Mouse (Mus musculus): ENCODE data around the gene Olfr775. TPM values are rescaled to one million over a fixed set of nuclear protein-coding genes. Genes with fewer than 3 reads are reported as not detected.

Gene Olfr775
- not detected in 2 replicates for polyA plus RNA-seq (2015; fragmentation: Nextera tagmentation; extraction: Ambion mirVana)

- no peaks in the 10 kb centered on the region for H3K9me3 ChIP-seq (ENCODE audit: control insufficient read depth, low read length)
- no peaks in the 10 kb centered on the region for H3K36me3 ChIP-seq (ENCODE audit: control insufficient read depth, insufficient read depth, low read length)
- no peak within 1 kb of the TSS for H3K4me2 ChIP-seq (replicated peaks; ENCODE audit: low read depth)
- H3K27me3 ChIP-seq (ENCODE audit: control insufficient read depth, insufficient read depth, low read length) = no peaks in the 10 kb centered on the region
- WGBS = 71% methylated on average over 3 of the region's 3 CpGs
- ATAC-seq (ENCODE audit: low FRiP score, low TSS enrichment) = no peak
- H3K27ac ChIP-seq (replicated peaks) = no peak within 1 kb of the TSS
- no peak for DNase-seq (ENCODE audit: low spot score)
- TF ChIP-seq CTCF (IDR thresholded peaks at IDR 0.05; ENCODE audit: low read depth) (no peak), EP300 (optimal IDR thresholded peaks at IDR 0.05) (no peak)
- H3K9ac ChIP-seq (ENCODE audit: low read length) = no peak within 1 kb of the TSS
- H3K4me3 ChIP-seq (ENCODE audit: low read depth, low read length) = no peak within 1 kb of the TSS
- no peaks in the 10 kb centered on the region for H3K4me1 ChIP-seq (replicated peaks; ENCODE audit: control insufficient read depth, insufficient read depth)
These were observed at the start of gene Olfr775 for GRCm38 (mm10) chr10:129248112-129248511. Gene Olfr775 (plus strand): TSS chr10:129248412.

DNA sequence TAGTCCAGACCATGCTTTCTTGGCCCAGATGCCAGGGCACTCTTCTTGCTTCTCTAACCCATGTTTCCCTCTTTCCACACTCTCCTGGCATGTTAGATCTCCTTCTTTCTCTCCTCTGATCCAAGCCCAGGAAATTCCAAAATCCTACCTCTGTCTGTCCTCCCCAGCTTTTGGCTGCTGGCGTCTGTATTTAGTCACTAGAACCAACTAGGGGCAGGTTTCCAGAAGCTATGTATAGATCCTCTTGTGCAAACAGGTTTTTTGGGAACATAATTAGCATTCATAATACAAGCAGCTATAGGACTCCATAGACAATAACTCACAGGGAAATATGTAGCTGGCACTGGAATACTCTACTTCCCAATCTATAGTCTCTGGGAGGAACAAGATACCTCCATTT, 17.5 kb upstream of the Olfr775 start:
- no peak overlapping the region for H3K27ac ChIP-seq (replicated peaks)
- 65% methylated on average over 1 of the region's 1 CpGs for WGBS
- no peak for ATAC-seq (ENCODE audit: low FRiP score, low TSS enrichment)
- no peak overlapping the region for H3K4me3 ChIP-seq (ENCODE audit: low read depth, low read length)
- no peaks in the 10 kb centered on the region for H3K27me3 ChIP-seq (ENCODE audit: control insufficient read depth, insufficient read depth, low read length)
- no peak overlapping the region for H3K4me2 ChIP-seq (replicated peaks; ENCODE audit: low read depth)
- H3K9ac ChIP-seq (ENCODE audit: low read length) = no peak overlapping the region
- TF ChIP-seq EP300 (optimal IDR thresholded peaks at IDR 0.05) (no peak), CTCF (IDR thresholded peaks at IDR 0.05; ENCODE audit: low read depth) (no peak)
- no peak for DNase-seq (ENCODE audit: low spot score)
- no peaks in the 10 kb centered on the region for H3K36me3 ChIP-seq (ENCODE audit: control insufficient read depth, insufficient read depth, low read length)
- no peaks in the 10 kb centered on the region for H3K9me3 ChIP-seq (ENCODE audit: control insufficient read depth, low read length)
- H3K4me1 ChIP-seq (replicated peaks; ENCODE audit: control insufficient read depth, insufficient read depth) = no peaks in the 10 kb centered on the region

GRCm38 (mm10) chr10:129235904-129236303, 12.3 kb upstream of the Olfr775 start, which contains the start of gene Olfr774:
Gene Olfr774 (plus strand): TSS chr10:129236204.
- Histone ChIP-seq H3K9ac (ENCODE audit: low read length) (no peak within 1 kb of the TSS), H3K27me3 (ENCODE audit: control insufficient read depth, insufficient read depth, low read length) (no peaks in the 10 kb centered on the region), H3K4me3 (ENCODE audit: low read depth, low read length) (no peak within 1 kb of the TSS), H3K4me2 (replicated peaks; ENCODE audit: low read depth) (no peak within 1 kb of the TSS), H3K27ac (replicated peaks) (no peak within 1 kb of the TSS), H3K9me3 (ENCODE audit: control insufficient read depth, low read length) (no peaks in the 10 kb centered on the region), H3K4me1 (replicated peaks; ENCODE audit: control insufficient read depth, insufficient read depth) (no peaks in the 10 kb centered on the region), H3K36me3 (ENCODE audit: control insufficient read depth, insufficient read depth, low read length) (no peaks in the 10 kb centered on the region)
- TF ChIP-seq CTCF (IDR thresholded peaks at IDR 0.05; ENCODE audit: low read depth) (no peak), EP300 (optimal IDR thresholded peaks at IDR 0.05) (no peak)
- ATAC-seq (ENCODE audit: low FRiP score, low TSS enrichment) (no peak), DNase-seq (ENCODE audit: low spot score) (no peak)
- 65% methylated on average over 2 of the region's 2 CpGs for WGBS

GRCm38 (mm10) chr10:129258827-129259226, 10.6 kb downstream of the Olfr775 start, which contains the start of gene Olfr776:
Gene Olfr776 (plus strand): TSS chr10:129259127.
- H3K4me2 ChIP-seq (replicated peaks; ENCODE audit: low read depth) = no peak within 1 kb of the TSS
- no peak within 1 kb of the TSS for H3K9ac ChIP-seq (ENCODE audit: low read length)
- DNase-seq (ENCODE audit: low spot score) = no peak
- no peak within 1 kb of the TSS for H3K4me3 ChIP-seq (ENCODE audit: low read depth, low read length)
- no peak for ATAC-seq (ENCODE audit: low FRiP score, low TSS enrichment)
- no peaks in the 10 kb centered on the region for H3K9me3 ChIP-seq (ENCODE audit: control insufficient read depth, low read length)
- TF ChIP-seq CTCF (IDR thresholded peaks at IDR 0.05; ENCODE audit: low read depth) (no peak), EP300 (optimal IDR thresholded peaks at IDR 0.05) (no peak)
- no peaks in the 10 kb centered on the region for H3K36me3 ChIP-seq (ENCODE audit: control insufficient read depth, insufficient read depth, low read length)
- H3K27me3 ChIP-seq (ENCODE audit: control insufficient read depth, insufficient read depth, low read length) = no peaks in the 10 kb centered on the region
- no peaks in the 10 kb centered on the region for H3K4me1 ChIP-seq (replicated peaks; ENCODE audit: control insufficient read depth, insufficient read depth)
- H3K27ac ChIP-seq (replicated peaks) = no peak within 1 kb of the TSS

DNA sequence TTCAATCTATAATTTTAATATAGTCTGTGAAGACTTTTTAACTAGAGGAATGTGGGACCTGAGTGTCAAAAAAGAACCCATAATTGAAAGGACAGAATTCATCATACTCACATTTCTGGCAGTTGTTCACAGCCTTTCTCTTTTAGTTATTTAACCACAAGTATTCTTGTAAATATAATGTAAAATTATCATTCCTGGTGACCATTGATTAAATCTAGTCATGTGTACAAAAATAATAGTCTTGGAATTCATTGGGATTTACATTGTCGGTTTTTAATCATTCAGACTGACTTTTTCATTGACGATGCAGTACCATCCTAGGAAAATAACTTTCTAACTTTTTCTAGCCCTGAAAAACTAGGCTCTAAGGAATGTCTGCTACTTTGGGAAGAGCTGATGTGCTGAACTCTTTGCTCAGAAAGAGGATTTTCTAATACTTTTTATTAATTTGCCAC, 22.9 kb downstream of the Olfr775 start, which contains the start of gene Olfr777:
Gene Olfr777, minus strand, starts transcription at position 405 of the 455 bp plus-strand sequence.
- Histone ChIP-seq H3K9me3 (ENCODE audit: control insufficient read depth, low read length) (no peaks in the 10 kb centered on the region), H3K4me1 (replicated peaks; ENCODE audit: control insufficient read depth, insufficient read depth) (no peaks in the 10 kb centered on the region), H3K27me3 (ENCODE audit: control insufficient read depth, insufficient read depth, low read length) (no peaks in the 10 kb centered on the region), H3K27ac (replicated peaks) (no peak within 1 kb of the TSS), H3K9ac (ENCODE audit: low read length) (no peak within 1 kb of the TSS), H3K36me3 (ENCODE audit: control insufficient read depth, insufficient read depth, low read length) (no peaks in the 10 kb centered on the region), H3K4me2 (replicated peaks; ENCODE audit: low read depth) (no peak within 1 kb of the TSS), H3K4me3 (ENCODE audit: low read depth, low read length) (no peak within 1 kb of the TSS)
- no peak for DNase-seq (ENCODE audit: low spot score)
- WGBS = 85% methylated on average over 2 of the region's 2 CpGs
- TF ChIP-seq EP300 (optimal IDR thresholded peaks at IDR 0.05) (no peak), CTCF (IDR thresholded peaks at IDR 0.05; ENCODE audit: low read depth) (no peak)
- no peak for ATAC-seq (ENCODE audit: low FRiP score, low TSS enrichment)

Other genes starting within 250 kb of the Olfr775 start
- not detected in 2 replicates for gene Olfr763, start 237.6 kb upstream of the Olfr775 start, polyA plus RNA-seq (2015; fragmentation: Nextera tagmentation; extraction: Ambion mirVana)
- gene Olfr764-ps1, start 208.5 kb upstream of the Olfr775 start, polyA plus RNA-seq (2015; fragmentation: Nextera tagmentation; extraction: Ambion mirVana) = not detected in 2 replicates
- not detected in 2 replicates for gene Olfr765, start 198.4 kb upstream of the Olfr775 start, polyA plus RNA-seq (2015; fragmentation: Nextera tagmentation; extraction: Ambion mirVana)
- not detected in 2 replicates for gene Olfr766-ps1, start 179.4 kb upstream of the Olfr775 start, polyA plus RNA-seq (2015; fragmentation: Nextera tagmentation; extraction: Ambion mirVana)
- gene Olfr767, start 165.5 kb upstream of the Olfr775 start, polyA plus RNA-seq (2015; fragmentation: Nextera tagmentation; extraction: Ambion mirVana) = not detected in 2 replicates
- gene Olfr768, start 149.0 kb upstream of the Olfr775 start, polyA plus RNA-seq (2015; fragmentation: Nextera tagmentation; extraction: Ambion mirVana) = not detected in 2 replicates
- gene Olfr769, start 130.6 kb upstream of the Olfr775 start, polyA plus RNA-seq (2015; fragmentation: Nextera tagmentation; extraction: Ambion mirVana) = not detected in 2 replicates
- not detected in 2 replicates for gene Olfr770, start 109.4 kb upstream of the Olfr775 start, polyA plus RNA-seq (2015; fragmentation: Nextera tagmentation; extraction: Ambion mirVana)
- not detected in 2 replicates for gene Olfr771, start 83.7 kb upstream of the Olfr775 start, polyA plus RNA-seq (2015; fragmentation: Nextera tagmentation; extraction: Ambion mirVana)
- not detected in 2 replicates for gene Olfr772, start 70.5 kb upstream of the Olfr775 start, polyA plus RNA-seq (2015; fragmentation: Nextera tagmentation; extraction: Ambion mirVana)
- not detected in 2 replicates for gene Olfr773, start 61.0 kb upstream of the Olfr775 start, polyA plus RNA-seq (2015; fragmentation: Nextera tagmentation; extraction: Ambion mirVana)
- not detected in 2 replicates for gene Olfr774, start 12.2 kb upstream of the Olfr775 start, polyA plus RNA-seq (2015; fragmentation: Nextera tagmentation; extraction: Ambion mirVana)
- not detected in 2 replicates for gene Olfr776, start 10.7 kb downstream of the Olfr775 start, polyA plus RNA-seq (2015; fragmentation: Nextera tagmentation; extraction: Ambion mirVana)
- not detected in 2 replicates for gene Olfr777, start 23.1 kb downstream of the Olfr775 start, polyA plus RNA-seq (2015; fragmentation: Nextera tagmentation; extraction: Ambion mirVana)
- not detected in 2 replicates for gene Olfr780, start 69.7 kb downstream of the Olfr775 start, polyA plus RNA-seq (2015; fragmentation: Nextera tagmentation; extraction: Ambion mirVana)
- gene Olfr781, start 80.4 kb downstream of the Olfr775 start, polyA plus RNA-seq (2015; fragmentation: Nextera tagmentation; extraction: Ambion mirVana) = not detected in 2 replicates
- not detected in 2 replicates for gene Olfr782, start 100.4 kb downstream of the Olfr775 start, polyA plus RNA-seq (2015; fragmentation: Nextera tagmentation; extraction: Ambion mirVana)
- gene Olfr784, start 135.7 kb downstream of the Olfr775 start, polyA plus RNA-seq (2015; fragmentation: Nextera tagmentation; extraction: Ambion mirVana) = 0.04 TPM in 1 of 2 replicates, not detected in the other
- gene Olfr785, start 157.0 kb downstream of the Olfr775 start, polyA plus RNA-seq (2015; fragmentation: Nextera tagmentation; extraction: Ambion mirVana) = not detected in 2 replicates
- 0.06 TPM in 1 of 2 replicates, not detected in the other for gene Olfr786, start 178.9 kb downstream of the Olfr775 start, polyA plus RNA-seq (2015; fragmentation: Nextera tagmentation; extraction: Ambion mirVana)
- not detected in 2 replicates for gene Olfr787, start 213.4 kb downstream of the Olfr775 start, polyA plus RNA-seq (2015; fragmentation: Nextera tagmentation; extraction: Ambion mirVana)
- not detected in 2 replicates for gene Olfr788, start 222.6 kb downstream of the Olfr775 start, polyA plus RNA-seq (2015; fragmentation: Nextera tagmentation; extraction: Ambion mirVana)
- not detected in 2 replicates for gene Olfr789, start 236.3 kb downstream of the Olfr775 start, polyA plus RNA-seq (2015; fragmentation: Nextera tagmentation; extraction: Ambion mirVana)

Data from stomach, postnatal 0 days (tissue).